Mouse (Mus musculus): Measurements from ENCODE around the gene Opcml. TPM values are rescaled to one million over a fixed set of nuclear protein-coding genes. Genes with fewer than 3 reads are reported as not detected.
A peak's percentile ranks its signal among the peaks of the same experiment; 100 is the strongest.

Opcml gene
- polyA plus RNA-seq, 1 experiment, result 0.08 TPM

DNA sequence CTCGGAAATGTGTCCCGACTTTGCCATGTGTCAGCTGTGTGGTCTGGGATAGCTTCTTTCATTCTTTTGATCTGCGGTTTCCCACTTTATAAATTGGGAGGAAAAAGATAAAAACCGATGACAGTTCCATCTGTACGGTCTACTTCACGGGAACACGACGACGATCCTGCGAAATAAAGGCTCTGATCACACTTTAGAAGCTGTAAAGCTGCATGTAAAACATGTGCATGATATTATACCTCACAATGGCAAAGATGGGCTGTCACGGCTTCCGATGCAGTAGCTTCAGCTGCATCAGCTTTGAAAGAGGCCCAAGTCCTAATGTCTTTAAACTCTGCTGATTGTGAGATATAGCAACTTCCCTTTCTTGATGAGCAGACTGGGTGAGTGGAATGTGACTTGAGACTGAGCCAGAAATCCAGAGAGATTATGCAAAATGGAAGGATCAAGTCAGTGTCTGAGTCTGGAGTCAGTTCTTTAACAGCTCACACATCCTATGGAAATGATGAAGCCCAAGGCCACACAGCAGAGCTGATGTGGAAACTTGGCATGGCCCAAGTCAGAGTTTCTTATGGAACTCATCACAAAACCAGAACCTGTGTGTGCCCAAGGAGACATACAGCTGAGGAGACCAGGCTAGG is 349.5 kb downstream of the Opcml start:
- TF ChIP-seq POLR2A (IDR thresholded peaks at IDR 0.05; ENCODE audit: low read depth, low read length) (no peak), CTCF (conservative IDR thresholded peaks at IDR 0.05; ENCODE audit: insufficient read depth, insufficient read length, low read depth, low read length) (no peak)
- Histone ChIP-seq H3K4me3 (ENCODE audit: insufficient read depth, low read depth, low read length) (no peak overlapping the region), H3K36me3 (ENCODE audit: control insufficient read depth, insufficient read depth, low read length) (no peaks in the 10 kb centered on the region), H3K27me3 (replicated peaks; ENCODE audit: control insufficient read depth, insufficient read depth, low read length) (no peaks in the 10 kb centered on the region), H3K4me1 (ENCODE audit: control insufficient read depth, insufficient read depth, low read length) (no peaks in the 10 kb centered on the region), H3K27ac (ENCODE audit: insufficient read depth, low read depth, low read length) (no peak overlapping the region)
- 82% methylated on average over 12 of the region's 12 CpGs for WGBS
- no peak for DNase-seq

DNA sequence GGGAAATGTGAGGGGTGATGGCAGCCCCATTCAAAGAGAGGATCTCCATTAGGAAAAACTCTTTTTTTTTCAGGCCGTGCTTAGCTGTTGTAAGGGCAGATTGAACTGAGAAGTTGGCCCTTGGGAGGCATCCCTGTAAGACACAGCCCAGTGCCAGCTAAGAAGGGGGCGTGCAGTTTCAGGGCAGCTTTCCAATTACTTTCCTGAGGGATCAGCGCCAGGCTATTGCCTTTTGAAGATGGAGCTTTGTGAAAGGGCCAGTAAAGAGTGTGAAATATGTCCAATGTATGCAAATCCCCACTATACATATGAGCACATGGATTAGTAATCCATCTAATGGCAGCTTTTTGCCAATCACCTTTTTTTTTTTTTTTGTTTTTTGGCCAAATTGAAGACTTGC is 358.9 kb downstream of the Opcml start:
- H3K4me3 ChIP-seq (ENCODE audit: insufficient read depth, low read depth, low read length), result no peak overlapping the region
- no peak overlapping the region for H3K27ac ChIP-seq (ENCODE audit: insufficient read depth, low read depth, low read length)
- no peak for DNase-seq
- H3K27me3 ChIP-seq (replicated peaks; ENCODE audit: control insufficient read depth, insufficient read depth, low read length), result no peaks in the 10 kb centered on the region
- TF ChIP-seq POLR2A (IDR thresholded peaks at IDR 0.05; ENCODE audit: low read depth, low read length) (no peak), CTCF (conservative IDR thresholded peaks at IDR 0.05; ENCODE audit: insufficient read depth, insufficient read length, low read depth, low read length) (no peak)
- 89% methylated on average over 3 of the region's 3 CpGs for WGBS
- H3K4me1 ChIP-seq (ENCODE audit: control insufficient read depth, insufficient read depth, low read length), result no peaks in the 10 kb centered on the region
- H3K36me3 ChIP-seq (ENCODE audit: control insufficient read depth, insufficient read depth, low read length), result no peaks in the 10 kb centered on the region

- TF ChIP-seq CTCF (conservative IDR thresholded peaks at IDR 0.05; ENCODE audit: insufficient read depth, insufficient read length, low read depth, low read length) (no peak), POLR2A (IDR thresholded peaks at IDR 0.05; ENCODE audit: low read depth, low read length) (no peak)
- Histone ChIP-seq H3K27ac (ENCODE audit: insufficient read depth, low read depth, low read length) (no peak overlapping the region), H3K4me1 (ENCODE audit: control insufficient read depth, insufficient read depth, low read length) (no peaks in the 10 kb centered on the region), H3K4me3 (ENCODE audit: insufficient read depth, low read depth, low read length) (no peak overlapping the region), H3K36me3 (ENCODE audit: control insufficient read depth, insufficient read depth, low read length) (no peaks in the 10 kb centered on the region), H3K27me3 (replicated peaks; ENCODE audit: control insufficient read depth, insufficient read depth, low read length) (no peaks in the 10 kb centered on the region; the same call in 1 of the 2 replicates)
- no peak for DNase-seq
- 11% methylated on average over 6 of the region's 6 CpGs for WGBS
Observed at GRCm38 (mm10) chr9:28153748-28154147, 363.2 kb downstream of the Opcml start.

DNA sequence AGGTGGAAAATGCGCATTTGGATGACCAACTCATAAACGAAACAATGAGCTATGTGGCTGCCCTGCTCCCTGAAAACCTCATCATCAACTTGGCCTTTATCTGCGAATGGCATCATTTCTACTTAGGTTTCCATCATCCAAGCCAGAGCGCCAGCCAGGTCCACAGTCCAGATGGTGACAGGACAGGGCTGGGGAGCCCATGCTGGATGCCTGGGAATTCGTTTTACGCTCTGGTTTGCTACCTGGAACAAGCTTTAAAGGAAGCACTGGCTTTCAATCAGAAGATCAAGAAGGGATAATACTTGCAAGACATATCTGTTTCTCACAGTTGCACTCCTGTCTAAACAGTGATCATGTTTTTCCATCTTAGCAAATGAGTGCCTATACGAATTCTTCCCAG is 366.5 kb downstream of the Opcml start:
- H3K4me3 ChIP-seq (ENCODE audit: insufficient read depth, low read depth, low read length), result no peak overlapping the region
- TF ChIP-seq CTCF (conservative IDR thresholded peaks at IDR 0.05; ENCODE audit: insufficient read depth, insufficient read length, low read depth, low read length) (no peak), POLR2A (IDR thresholded peaks at IDR 0.05; ENCODE audit: low read depth, low read length) (no peak)
- no peaks in the 10 kb centered on the region; the same call in 1 of the 2 replicates for H3K27me3 ChIP-seq (replicated peaks; ENCODE audit: control insufficient read depth, insufficient read depth, low read length)
- 88% methylated on average over 7 of the region's 7 CpGs for WGBS
- no peak overlapping the region for H3K27ac ChIP-seq (ENCODE audit: insufficient read depth, low read depth, low read length)
- no peaks in the 10 kb centered on the region for H3K4me1 ChIP-seq (ENCODE audit: control insufficient read depth, insufficient read depth, low read length)
- H3K36me3 ChIP-seq (ENCODE audit: control insufficient read depth, insufficient read depth, low read length), result no peaks in the 10 kb centered on the region
- no peak for DNase-seq

- Histone ChIP-seq H3K27me3 (replicated peaks; ENCODE audit: control insufficient read depth, insufficient read depth, low read length) (no peaks in the 10 kb centered on the region; the same call in 1 of the 2 replicates), H3K36me3 (ENCODE audit: control insufficient read depth, insufficient read depth, low read length) (no peaks in the 10 kb centered on the region), H3K27ac (ENCODE audit: insufficient read depth, low read depth, low read length) (no peak overlapping the region), H3K4me3 (ENCODE audit: insufficient read depth, low read depth, low read length) (no peak overlapping the region), H3K4me1 (ENCODE audit: control insufficient read depth, insufficient read depth, low read length) (no peaks in the 10 kb centered on the region)
- no peak for DNase-seq
- no peak for TF ChIP-seq CTCF (conservative IDR thresholded peaks at IDR 0.05; ENCODE audit: insufficient read depth, insufficient read length, low read depth, low read length)
- no peak for TF ChIP-seq POLR2A (IDR thresholded peaks at IDR 0.05; ENCODE audit: low read depth, low read length)
- 92% methylated on average over 1 of the region's 1 CpGs for WGBS
Observed at GRCm38 (mm10) chr9:28160953-28161352, 370.4 kb downstream of the Opcml start.

DNA sequence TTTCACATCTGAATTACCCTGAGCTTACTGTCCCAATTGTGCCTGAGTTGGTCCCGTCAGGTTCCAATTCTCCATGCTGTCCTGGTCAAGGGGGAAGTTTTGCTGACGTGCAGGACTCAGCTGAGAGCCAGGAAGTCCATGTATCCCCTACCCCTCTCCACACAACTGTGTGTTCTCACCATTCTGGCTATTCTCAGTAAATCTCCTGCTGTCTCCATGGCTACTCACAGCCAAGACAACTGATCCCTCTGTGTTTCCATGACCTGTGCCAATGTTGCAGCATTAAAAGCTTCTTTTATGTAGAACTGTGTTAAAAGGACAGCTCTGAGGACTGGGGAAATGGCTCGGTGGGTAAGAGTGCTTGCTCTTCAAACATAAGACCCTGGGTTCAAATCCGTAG is 373.4 kb downstream of the Opcml start:
- Histone ChIP-seq H3K27me3 (replicated peaks; ENCODE audit: control insufficient read depth, insufficient read depth, low read length) (no peaks in the 10 kb centered on the region), H3K4me1 (ENCODE audit: control insufficient read depth, insufficient read depth, low read length) (no peaks in the 10 kb centered on the region), H3K4me3 (ENCODE audit: insufficient read depth, low read depth, low read length) (no peak overlapping the region), H3K36me3 (ENCODE audit: control insufficient read depth, insufficient read depth, low read length) (no peaks in the 10 kb centered on the region), H3K27ac (ENCODE audit: insufficient read depth, low read depth, low read length) (no peak overlapping the region)
- no peak for TF ChIP-seq POLR2A (IDR thresholded peaks at IDR 0.05; ENCODE audit: low read depth, low read length)
- no peak for TF ChIP-seq CTCF (conservative IDR thresholded peaks at IDR 0.05; ENCODE audit: insufficient read depth, insufficient read length, low read depth, low read length)
- DNase-seq, result no peak
- 52% methylated on average over 4 of the region's 4 CpGs for WGBS

- Histone ChIP-seq H3K4me1 (ENCODE audit: control insufficient read depth, insufficient read depth, low read length) (no peaks in the 10 kb centered on the region), H3K27ac (ENCODE audit: insufficient read depth, low read depth, low read length) (no peak overlapping the region), H3K36me3 (ENCODE audit: control insufficient read depth, insufficient read depth, low read length) (no peaks in the 10 kb centered on the region), H3K27me3 (replicated peaks; ENCODE audit: control insufficient read depth, insufficient read depth, low read length) (no peaks in the 10 kb centered on the region), H3K4me3 (ENCODE audit: insufficient read depth, low read depth, low read length) (no peak overlapping the region)
- TF ChIP-seq CTCF (conservative IDR thresholded peaks at IDR 0.05; ENCODE audit: insufficient read depth, insufficient read length, low read depth, low read length) (peak; percentile 44; the same call in 1 of the 2 replicates), POLR2A (IDR thresholded peaks at IDR 0.05; ENCODE audit: low read depth, low read length) (no peak)
- DNase-seq, result no peak
- 11% methylated on average over 6 of the region's 6 CpGs for WGBS
Observed at GRCm38 (mm10) chr9:28171890-28172289, 381.3 kb downstream of the Opcml start.
